Mouse (Mus musculus): ENCODE data around the gene Rab20.

- no peak for TF ChIP-seq HCFC1 (IDR thresholded peaks at IDR 0.05; ENCODE audit: borderline replicate concordance, insufficient read depth, low read length)
- TF ChIP-seq MAFK (IDR thresholded peaks at IDR 0.05; ENCODE audit: insufficient read depth, low read depth, low read length), result no peak
Measured at GRCm38 (mm10) chr8:11443611-11444010, 34.9 kb downstream of the Rab20 start.

Data from ES-E14 (cell line).